Mouse (Mus musculus) heart, postnatal 0 days (tissue): ENCODE measurements around the gene AU022751. TPM values are rescaled to one million over a fixed set of nuclear protein-coding genes. Genes with fewer than 3 reads are reported as not detected.
"Not testable (repeated sequence)": the region's sequence is repeated elsewhere in the genome, so short reads cannot be mapped to it uniquely, and the experiment has no call there.

Experiments
- ATAC-seq: fragments of 200-750 bp; cut with Nextera tagmentation; 2 replicates; pipeline ENCODE4 v1.8.0; 2017; ENCODE audit warnings: low read depth, moderate number of reproducible peaks, moderate library complexity; ENCODE audit not compliant: insufficient read depth
- DNase-seq: peaks from one replicate; pipeline ENCODE4 v3.0.0-alpha.2; 2016; ENCODE audit warnings: low spot score
- H3K27ac ChIP-seq: fragments of 300-500 bp; sonication (generic); 2 replicates; pipeline ENCODE4 v1.5.1; 2014; ENCODE audit warnings: low read depth, mild to moderate bottlenecking
- H3K27me3 ChIP-seq: fragments of 300-500 bp; sonication (generic); 2 replicates; pipeline ENCODE4 v1.6.1; 2014; ENCODE audit warnings: low read length, mixed read lengths; ENCODE audit not compliant: control insufficient read depth, insufficient read depth
- H3K36me3 ChIP-seq: fragments of 300-500 bp; sonication (generic); replicated peaks from 2 replicates; pipeline ENCODE4 v1.6.1; 2014; ENCODE audit warnings: low read length, mixed read lengths; ENCODE audit not compliant: control insufficient read depth, insufficient read depth
- H3K4me1 ChIP-seq: fragments of 300-500 bp; sonication (generic); 2 replicates; pipeline ENCODE4 v1.6.1; 2014; ENCODE audit warnings: antibody characterized with exemption; ENCODE audit not compliant: control insufficient read depth, insufficient read depth
- H3K4me2 ChIP-seq: fragments of 300-500 bp; sonication (generic); 2 replicates; pipeline ENCODE4 v1.6.1; 2014; ENCODE audit warnings: low read depth, mild to moderate bottlenecking, low read length, moderate library complexity
- H3K4me3 ChIP-seq: fragments of 300-500 bp; sonication (generic); 2 replicates; pipeline ENCODE4 v1.5.1; 2014; ENCODE audit warnings: low read depth, low read length
- H3K9ac ChIP-seq: fragments of 300-500 bp; sonication (generic); replicated peaks from 2 replicates; pipeline ENCODE4 v1.6.1; 2014; ENCODE audit warnings: low read depth, low read length, mixed read lengths
- H3K9me3 ChIP-seq: fragments of 300-500 bp; sonication (generic); replicated peaks from 2 replicates; pipeline ENCODE4 v1.6.1; 2016; ENCODE audit warnings: low read length; ENCODE audit not compliant: control insufficient read depth
- CTCF ChIP-seq: IDR thresholded peaks from 2 replicates; pipeline ENCODE4 v1.5.1; 2016; ENCODE audit warnings: antibody characterized with exemption, control low read depth, low read depth
- EP300 ChIP-seq: IDR thresholded peaks from 2 replicates; pipeline ENCODE4 v1.6.1; 2016; ENCODE audit warnings: antibody characterized with exemption, low read depth
- WGBS: fragments of 180-500 bp; shearing (Covaris S2); extraction: QIAGEN DNeasy Blood & Tissue Kit; methylation state at CpG from one replicate; pipeline ENCODE4 v1.1.7; 2014; 5-methylcytosine and 5-hydroxymethylcytosine counted together
- polyA plus RNA-seq: library from polyadenylated mRNA; unstranded; fragments of >200 nt; fragmentation: Nextera tagmentation; extraction: Ambion mirVana; gene quantifications from 2 replicates; pipeline ENCODE4 v1.2.1, GENCODE M21; 2015
- total RNA-seq: library from RNA; depleted of rRNA; stranded (reverse); fragments of >200 nt; gene quantifications from 2 replicates; pipeline ENCODE4 v1.2.3, GENCODE M21; 2014; ENCODE audit warnings: low replicate concordance; rRNA removed

Gene AU022751
- total RNA-seq (not detected in 2 replicates), polyA plus RNA-seq (not detected in 2 replicates)

- DNase-seq: no peak
- Histone ChIP-seq H3K4me1 (no peaks in the 10 kb centered on the region), H3K4me2 (no peak within 1 kb of the TSS), H3K36me3 (no peaks in the 10 kb centered on the region), H3K4me3 (no peak within 1 kb of the TSS), H3K9ac (no peak within 1 kb of the TSS), H3K9me3 (peaks cover 13% of the 10 kb centered on the region; the same call in 1 of the 2 replicates), H3K27ac (no peak within 1 kb of the TSS), H3K27me3 (no peaks in the 10 kb centered on the region)
- 87% methylated on average over 39 of the region's 39 CpGs for WGBS
- no peak for ATAC-seq
- TF ChIP-seq EP300 (no peak), CTCF (no peak)
Measured at GRCm38 (mm10) chrX:6082954-6083680, at the start of gene AU022751. TSS of gene AU022751 (minus strand) at chrX:6083419.

GRCm38 (mm10) chrX:6091996-6092757 is 9.0 kb upstream of the AU022751 start:
- WGBS: 11% methylated on average over 27 of the region's 30 CpGs
- H3K9ac ChIP-seq: no peak overlapping the region

GRCm38 (mm10) chrX:6091547-6091946 is 8.3 kb upstream of the AU022751 start:
- no peaks in the 10 kb centered on the region for H3K36me3 ChIP-seq
- ATAC-seq (no peak), DNase-seq (no peak)
- no peaks in the 10 kb centered on the region for H3K27me3 ChIP-seq
- no peaks in the 10 kb centered on the region for H3K4me1 ChIP-seq
- H3K4me2 ChIP-seq: peak overlapping the region; percentile 56
- 27% methylated on average over 12 of the region's 12 CpGs for WGBS
- no peak overlapping the region for H3K27ac ChIP-seq
- H3K9me3 ChIP-seq: no peaks in the 10 kb centered on the region
- peak overlapping the region; percentile 33 for H3K4me3 ChIP-seq
- no peak for TF ChIP-seq CTCF
- no peak for TF ChIP-seq EP300
- no peak overlapping the region for H3K9ac ChIP-seq

More at GRCm38 (mm10) chrX:6091996-6092757, 9.0 kb upstream of the AU022751 start:
- no peak for ATAC-seq
- TF ChIP-seq CTCF (peak; percentile 20; the same call in 1 of the 2 replicates), EP300 (no peak)
- Histone ChIP-seq H3K36me3 (no peaks in the 10 kb centered on the region), H3K4me3 (peak overlapping the region; percentile 33), H3K27ac (no peak overlapping the region), H3K9me3 (no peaks in the 10 kb centered on the region), H3K4me2 (peak overlapping the region; percentile 56), H3K4me1 (no peaks in the 10 kb centered on the region), H3K27me3 (no peaks in the 10 kb centered on the region)
- no peak for DNase-seq

DNA sequence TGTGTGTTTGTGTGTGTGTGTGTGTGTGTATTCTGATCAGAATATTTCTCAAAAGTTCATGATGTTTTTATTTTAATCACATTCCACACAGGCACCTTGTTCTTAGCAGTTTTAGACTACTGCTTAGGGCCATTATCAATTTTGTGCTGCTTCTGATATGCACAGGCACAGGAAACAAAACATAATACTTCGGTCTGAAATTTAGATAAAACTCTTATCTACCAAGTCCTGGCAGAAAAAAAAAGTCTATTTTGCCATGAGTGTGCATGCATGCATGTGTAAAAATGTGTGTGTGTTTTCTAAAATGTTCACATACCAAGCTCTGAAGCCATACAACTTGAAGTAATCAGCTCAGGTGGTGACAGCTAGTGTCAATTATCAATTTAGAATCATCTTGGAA is 21.7 kb downstream of the AU022751 start:
- Histone ChIP-seq H3K4me2 (no peak overlapping the region), H3K4me1 (no peaks in the 10 kb centered on the region), H3K9me3 (no peaks in the 10 kb centered on the region), H3K9ac (no peak overlapping the region), H3K27me3 (no peaks in the 10 kb centered on the region), H3K36me3 (no peaks in the 10 kb centered on the region), H3K4me3 (no peak overlapping the region), H3K27ac (no peak overlapping the region)
- WGBS: 43% methylated on average over 1 of the region's 1 CpGs
- TF ChIP-seq EP300 (no peak), CTCF (no peak)
- ATAC-seq: no peak
- DNase-seq: no peak

DNA sequence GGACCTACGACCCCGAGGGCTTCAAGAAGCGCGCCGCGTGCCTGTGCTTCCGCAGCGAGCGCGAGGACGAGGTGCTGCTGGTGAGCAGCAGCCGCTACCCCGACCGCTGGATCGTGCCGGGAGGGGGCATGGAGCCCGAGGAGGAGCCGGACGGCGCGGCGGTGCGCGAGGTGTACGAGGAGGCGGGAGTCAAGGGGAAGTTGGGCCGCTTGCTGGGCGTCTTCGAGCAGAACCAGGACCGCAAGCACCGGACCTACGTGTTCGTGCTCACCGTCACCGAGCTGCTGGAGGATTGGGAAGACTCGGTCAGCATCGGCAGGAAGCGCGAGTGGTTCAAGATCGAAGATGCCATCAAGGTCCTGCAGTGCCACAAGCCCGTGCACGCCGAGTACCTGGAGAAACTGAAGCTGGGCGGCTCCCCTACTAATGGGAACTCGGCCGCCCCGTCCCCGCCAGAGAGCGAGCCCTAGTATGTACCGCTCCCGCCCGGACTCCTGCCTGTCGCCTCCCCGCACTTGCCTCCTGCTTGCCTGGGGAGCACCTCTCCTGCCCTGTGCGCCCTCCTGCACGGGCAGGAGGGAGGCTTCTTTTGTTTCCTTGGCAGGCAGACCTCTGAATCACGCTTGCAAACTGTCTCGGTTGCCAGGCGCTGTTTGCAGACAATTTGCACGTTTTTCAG is 35.1 kb downstream of the AU022751 start:
- not testable (repeated sequence) for H3K27ac ChIP-seq, H3K9ac ChIP-seq, DNase-seq, H3K36me3 ChIP-seq, H3K9me3 ChIP-seq, H3K27me3 ChIP-seq, H3K4me1 ChIP-seq
- peak; percentile 51 for ATAC-seq
- Histone ChIP-seq H3K4me3 (0 out of 2 replicates have a peak overlapping the region, but pooled peaks have one; percentile 30), H3K4me2 (peak overlapping the region; percentile 47)
- WGBS: 14% methylated on average over 4 of the region's 60 CpGs

DNA sequence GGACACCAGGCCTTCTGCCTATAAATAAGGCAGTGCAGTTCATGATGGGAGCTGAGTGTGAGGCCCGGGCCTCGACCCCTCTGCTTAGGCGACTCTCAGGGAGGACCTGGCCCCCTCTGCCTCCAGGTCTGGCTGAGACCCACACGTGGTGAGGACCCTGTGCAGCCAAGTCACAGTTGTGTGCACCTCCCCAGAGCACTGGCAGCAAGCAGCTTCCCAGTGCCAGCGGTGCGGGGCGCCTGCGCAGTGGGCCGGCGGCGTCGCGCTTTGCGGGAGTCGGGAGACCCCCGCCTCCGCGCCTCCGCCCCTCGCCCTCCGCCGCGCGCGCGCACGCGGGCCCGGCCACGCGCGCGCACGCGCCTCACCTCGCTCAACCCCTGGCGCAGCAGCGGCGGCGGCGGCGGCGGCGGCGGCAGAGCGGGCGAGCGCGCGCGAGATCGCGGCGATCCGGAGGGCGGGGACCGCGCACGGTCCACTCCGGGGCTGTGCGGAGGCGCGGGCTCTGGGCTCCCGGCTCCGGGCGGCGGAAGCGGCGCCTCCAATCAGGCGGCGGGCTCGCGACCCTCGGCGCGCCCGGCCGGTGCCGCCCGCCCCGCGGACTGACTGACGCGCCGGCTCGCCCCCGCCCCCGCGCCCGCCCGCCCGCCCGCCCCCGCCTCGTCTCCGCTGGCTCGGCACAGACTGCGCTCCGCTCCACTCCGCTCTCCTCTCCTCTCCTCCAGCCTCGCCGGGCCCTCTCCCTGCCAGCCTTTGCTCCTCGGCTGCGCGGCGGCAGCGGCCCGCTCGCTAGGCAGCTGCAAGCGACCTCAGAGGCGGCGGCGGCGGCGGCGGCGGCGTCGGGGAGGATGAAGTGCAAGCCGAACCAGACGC is 35.9 kb downstream of the AU022751 start, which contains the start of gene Nudt11:
TSS of gene Nudt11 (plus strand) at position 388 of the 870 bp plus-strand sequence.
- not testable (repeated sequence) for H3K4me1 ChIP-seq, H3K9me3 ChIP-seq, H3K9ac ChIP-seq, H3K36me3 ChIP-seq, H3K27ac ChIP-seq, H3K27me3 ChIP-seq, DNase-seq
- ATAC-seq: peak; percentile 75
- peak within 1 kb of the TSS; percentile 47 for H3K4me2 ChIP-seq
- WGBS: no CpG with 5 or more reads among the region's 121 CpGs
- H3K4me3 ChIP-seq: 0 out of 2 replicates have a peak within 1 kb of the TSS, but pooled peaks have one; percentile 15
